Mouse (Mus musculus) right cerebral cortex, postnatal 4 days (tissue): ENCODE results near the gene Aqp7.
"Not testable (repeated sequence)": the region's sequence is repeated elsewhere in the genome, so short reads cannot be mapped to it uniquely, and the experiment has no call there.

Experiments
- DNase-seq: peaks from one replicate; pipeline ENCODE4 v3.0.0-alpha.2; 2022

Gene Aqp7

DNA sequence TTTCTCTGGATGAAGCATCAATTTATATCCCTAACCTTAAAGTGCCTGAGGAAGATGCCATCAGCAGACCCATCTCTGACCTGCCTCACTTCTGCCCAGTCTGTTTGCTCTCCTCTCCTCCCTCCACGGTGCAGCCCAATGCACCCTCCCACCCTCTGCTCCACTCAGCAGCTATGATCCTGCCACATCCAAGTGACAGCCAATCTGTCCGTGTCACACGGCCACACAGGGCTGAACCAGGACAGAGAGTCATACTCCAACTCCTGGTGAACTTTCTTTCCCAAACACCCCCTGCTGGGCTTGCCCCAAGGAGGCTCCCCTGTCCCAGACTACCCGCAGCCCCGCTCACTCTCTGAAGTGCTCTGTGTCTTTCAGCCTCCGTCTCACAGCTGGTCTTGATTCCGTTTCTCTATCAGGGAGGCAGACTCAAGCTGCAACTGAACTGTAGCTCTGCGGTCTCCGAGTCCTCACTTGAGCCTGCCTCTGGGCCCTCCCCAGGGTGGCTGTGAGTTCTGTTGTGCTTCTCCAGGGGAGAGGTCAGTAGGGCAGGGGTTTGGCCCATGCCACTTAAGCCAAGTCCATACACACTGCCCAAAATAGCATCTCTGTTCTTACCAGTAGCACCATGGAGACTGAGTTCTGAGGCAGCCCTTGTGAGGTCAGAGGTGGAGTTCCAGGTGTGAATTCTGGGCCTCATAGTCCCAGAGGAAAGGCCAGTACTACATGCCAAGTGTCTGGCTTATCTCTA is at the start of gene Aqp7:
TSS of gene Aqp7 (minus strand) at position 616 of the 748 bp plus-strand sequence.
- DNase-seq, result no peak

- DNase-seq, result no peak
These were observed 49.4 kb upstream of the Aqp7 start for GRCm38 (mm10) chr4:41097381-41097780.

DNA sequence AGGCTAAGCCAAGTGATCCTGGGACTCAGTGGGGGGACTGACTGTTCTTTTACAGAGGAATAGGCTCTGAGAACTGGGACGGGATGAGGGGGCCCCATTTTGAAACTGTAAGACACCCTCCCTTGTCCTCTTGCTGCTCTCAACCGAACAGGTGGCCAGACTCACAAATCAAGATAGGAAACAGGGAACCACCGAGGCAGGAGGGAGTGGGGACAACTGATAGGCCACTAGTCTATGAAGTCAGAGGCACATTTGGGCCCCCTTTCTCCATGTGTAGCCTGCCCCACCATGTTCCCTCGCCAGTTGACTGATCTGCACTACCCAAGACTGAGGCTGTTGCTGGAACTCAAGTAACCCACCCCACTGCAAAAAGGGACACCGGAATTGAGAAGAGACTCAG is 48.9 kb upstream of the Aqp7 start:
- DNase-seq, result no peak

GRCm38 (mm10) chr4:41096169-41096568 is 48.2 kb upstream of the Aqp7 start:
- no peak for DNase-seq

DNA sequence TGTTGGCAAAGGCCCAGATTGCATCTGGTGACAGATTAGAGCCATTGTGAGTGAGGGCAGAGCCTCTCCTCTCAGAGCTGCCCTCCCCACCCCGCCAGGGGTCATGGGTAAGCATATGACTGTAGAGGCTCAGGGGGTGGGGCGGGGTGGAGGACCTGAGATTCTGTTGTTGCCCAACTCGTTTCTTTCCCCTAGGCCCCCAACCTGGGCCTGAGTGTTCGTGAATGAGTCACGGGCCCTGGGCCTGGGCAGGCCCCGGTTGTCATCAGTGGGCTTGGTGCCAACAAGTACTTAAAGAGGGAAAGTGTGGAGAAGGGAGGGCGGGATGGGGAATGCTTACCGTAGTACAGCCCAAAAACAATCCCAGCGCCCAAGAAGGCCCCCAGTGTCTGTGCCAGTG is 46.4 kb upstream of the Aqp7 start:
- no peak for DNase-seq

DNA sequence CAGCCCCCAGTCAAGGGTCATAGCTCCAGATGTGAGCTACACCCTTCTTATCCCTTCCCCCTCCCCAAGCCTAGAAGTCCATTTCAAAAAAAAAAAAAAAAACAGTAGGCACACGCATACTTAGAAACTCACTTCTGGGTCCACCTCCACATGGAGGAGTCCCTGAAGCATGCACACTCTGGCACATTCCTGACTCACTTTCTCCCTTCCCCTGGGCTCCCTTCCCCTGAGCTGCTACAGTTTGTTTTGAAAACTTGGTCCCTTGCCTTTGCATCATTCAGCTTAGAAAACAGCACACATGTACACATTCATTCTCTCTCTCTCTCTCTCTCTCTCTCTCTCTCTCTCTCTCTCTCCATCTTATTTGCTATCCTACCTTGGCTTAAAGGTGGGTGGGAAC is 45.0 kb upstream of the Aqp7 start:
- DNase-seq, result no peak

DNA sequence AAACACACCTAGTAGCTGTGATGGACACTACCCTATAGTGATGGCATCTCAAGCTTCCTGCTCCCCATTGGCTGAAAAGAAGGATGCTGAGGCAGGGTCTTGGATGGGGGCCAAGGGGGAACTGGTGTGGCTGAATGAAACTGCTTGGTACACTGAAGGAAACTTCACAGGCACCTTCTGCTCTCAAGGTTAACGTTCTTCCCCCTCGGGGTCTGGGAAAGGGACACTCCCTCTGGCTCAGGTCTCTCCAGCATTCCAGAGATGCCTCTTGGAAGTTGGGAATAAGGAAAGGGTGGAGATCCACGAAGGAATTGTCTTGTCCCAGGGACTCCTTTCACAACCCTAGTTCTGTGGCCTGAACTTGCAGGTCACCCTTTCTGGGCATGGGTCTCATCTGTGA is 43.5 kb upstream of the Aqp7 start:
- no peak for DNase-seq

DNA sequence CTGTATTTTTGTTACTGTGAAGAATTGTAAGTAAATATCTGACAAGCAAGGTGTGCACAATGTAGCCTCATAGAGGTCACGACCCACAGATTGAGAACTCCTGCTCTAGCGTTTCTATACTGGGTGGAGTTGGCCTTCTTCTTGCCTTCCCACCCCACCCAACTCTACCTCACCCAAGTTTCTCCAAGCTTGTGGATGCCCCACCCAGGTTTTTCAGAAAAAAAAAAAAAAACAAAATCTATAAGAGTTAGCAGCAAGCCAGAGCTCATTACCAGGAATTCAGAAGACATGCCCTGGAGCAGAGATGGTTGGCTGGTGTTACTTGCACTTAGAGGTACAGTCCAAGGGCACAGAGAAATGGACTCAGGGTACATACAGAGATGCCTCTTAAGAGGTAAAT is 41.8 kb upstream of the Aqp7 start:
- DNase-seq, result no peak

GRCm38 (mm10) chr4:41089189-41089588 is 41.2 kb upstream of the Aqp7 start:
- DNase-seq, result no peak

DNA sequence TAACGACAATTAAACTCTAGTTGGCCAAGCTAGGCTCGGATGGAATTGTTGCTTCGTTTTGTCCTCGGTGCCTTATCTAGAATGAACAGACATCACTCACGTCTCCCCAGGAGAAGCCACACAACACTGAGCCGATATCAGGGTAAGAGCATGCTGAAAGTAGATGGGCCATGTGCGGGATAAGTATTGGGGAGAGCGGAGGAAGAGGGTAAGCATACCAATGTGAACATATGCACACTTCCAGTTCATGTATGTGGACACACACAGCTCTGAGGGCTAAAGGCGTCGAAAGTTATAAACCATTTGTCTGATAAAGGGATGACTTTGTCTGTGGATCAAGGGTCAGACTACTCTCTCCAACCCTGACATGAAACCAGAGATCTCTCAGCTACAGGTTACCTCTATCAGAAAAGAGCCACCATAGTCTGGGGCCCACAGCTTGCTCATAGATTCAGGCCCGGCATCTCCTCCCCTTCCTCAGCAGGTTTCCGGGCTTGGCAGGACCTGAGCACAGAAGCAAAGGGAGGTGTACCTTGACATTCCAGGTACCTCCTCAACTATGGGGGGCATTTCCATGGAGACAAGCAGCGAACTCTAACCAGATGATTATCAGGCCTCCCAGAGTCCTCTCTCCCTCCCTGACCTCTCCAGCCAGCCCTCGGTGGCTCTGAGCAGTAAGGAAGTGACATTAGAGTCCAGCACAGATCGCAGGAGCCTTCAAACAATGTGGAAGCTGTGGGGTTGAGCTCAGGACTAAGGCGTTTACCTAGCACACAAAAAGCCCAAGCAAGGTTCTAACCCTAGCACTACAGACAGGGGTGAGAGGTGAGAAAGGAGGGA is 39.7 kb upstream of the Aqp7 start:
- no peak for DNase-seq

GRCm38 (mm10) chr4:41086947-41087346 is 39.0 kb upstream of the Aqp7 start:
- DNase-seq, result no peak

- no peak for DNase-seq
These were observed 36.9 kb upstream of the Aqp7 start for GRCm38 (mm10) chr4:41084819-41085218.

DNA sequence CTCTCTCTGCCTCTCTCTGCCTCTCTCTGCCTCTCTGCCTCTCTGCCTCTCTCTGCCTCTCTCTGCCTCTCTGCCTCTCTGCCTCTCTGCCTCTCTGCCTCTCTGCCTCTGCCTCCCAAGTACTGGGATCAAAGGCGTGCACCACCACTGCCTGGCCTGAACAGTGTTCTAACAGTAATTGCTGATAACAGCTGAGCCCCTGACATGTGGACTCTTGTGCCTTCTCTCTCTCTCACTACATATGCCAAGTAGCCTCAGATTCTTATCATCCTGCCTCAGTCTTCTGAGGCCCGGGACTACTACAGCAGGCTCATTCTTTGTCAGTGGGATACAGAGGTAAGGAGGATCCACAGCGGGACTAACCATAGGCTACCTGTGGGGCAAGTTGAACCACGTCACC is 34.9 kb upstream of the Aqp7 start:
- not testable (repeated sequence) for DNase-seq

GRCm38 (mm10) chr4:41081733-41082132 is 33.8 kb upstream of the Aqp7 start:
- DNase-seq, result no peak

DNA sequence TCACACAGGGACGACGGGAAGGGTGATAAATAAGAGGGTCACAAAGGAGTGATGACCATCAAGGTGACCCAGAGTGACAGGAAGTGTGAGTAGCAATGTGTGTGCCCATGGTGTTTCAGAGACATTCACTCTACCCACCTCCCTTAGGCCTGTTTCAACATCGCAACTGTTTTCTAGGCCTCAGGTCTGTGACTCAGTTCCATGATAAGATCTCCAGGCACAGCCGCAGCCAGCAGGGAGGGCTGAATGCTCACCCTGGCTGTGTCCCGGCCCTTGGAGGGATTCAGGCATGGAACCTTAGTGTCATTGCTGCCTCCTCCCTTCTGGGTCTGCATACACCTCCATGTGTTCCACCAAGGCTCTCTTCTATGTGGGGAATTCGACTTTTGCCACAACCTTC is 30.8 kb upstream of the Aqp7 start:
- DNase-seq, result no peak

GRCm38 (mm10) chr4:41074461-41074860 is 26.5 kb upstream of the Aqp7 start:
- no peak for DNase-seq

GRCm38 (mm10) chr4:41073008-41073817 is 25.3 kb upstream of the Aqp7 start:
- no peak for DNase-seq

DNA sequence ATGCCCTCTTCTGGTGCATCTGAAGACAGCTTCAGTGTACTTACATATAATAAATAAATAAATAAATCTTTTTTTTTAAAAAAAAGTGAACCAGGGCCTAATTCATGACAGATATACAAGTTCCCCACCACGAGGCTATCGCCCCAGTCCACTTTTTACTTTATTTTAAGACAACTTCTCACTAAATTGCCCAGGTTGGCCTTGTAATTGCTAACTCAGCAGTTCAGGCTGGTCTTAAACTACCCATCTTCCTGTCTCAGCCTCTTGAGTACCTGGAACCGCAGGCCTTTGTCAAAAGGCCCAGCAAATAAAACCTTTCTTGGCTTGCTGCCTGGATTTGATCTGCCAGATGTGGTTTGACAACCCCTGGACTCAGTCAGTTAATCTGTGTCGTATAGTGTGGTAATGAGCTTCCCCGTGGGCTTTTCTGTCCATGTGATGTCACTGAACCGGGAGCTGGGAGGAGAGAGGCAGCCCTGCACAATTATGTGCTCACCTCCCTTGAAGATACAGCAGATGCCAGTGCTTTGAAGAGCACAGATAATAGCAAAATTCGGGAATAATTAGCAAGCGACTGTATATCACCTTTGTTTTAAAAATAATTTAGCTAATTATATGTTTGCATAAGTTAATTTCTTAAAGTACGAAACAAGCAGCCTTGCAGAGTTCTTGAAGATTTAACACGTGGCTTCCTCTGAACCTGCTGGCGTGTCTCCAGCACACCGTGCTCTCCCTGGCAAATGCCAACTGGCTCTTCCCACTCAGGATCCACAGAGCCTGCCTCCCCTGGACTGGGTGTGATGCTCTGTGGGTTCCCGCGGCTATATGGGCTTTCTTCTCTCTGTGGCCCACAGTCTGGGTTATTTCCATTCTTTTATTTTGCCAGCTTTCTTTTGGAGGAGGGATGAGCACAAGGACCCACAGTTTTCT is 23.8 kb upstream of the Aqp7 start:
- DNase-seq, result no peak

DNA sequence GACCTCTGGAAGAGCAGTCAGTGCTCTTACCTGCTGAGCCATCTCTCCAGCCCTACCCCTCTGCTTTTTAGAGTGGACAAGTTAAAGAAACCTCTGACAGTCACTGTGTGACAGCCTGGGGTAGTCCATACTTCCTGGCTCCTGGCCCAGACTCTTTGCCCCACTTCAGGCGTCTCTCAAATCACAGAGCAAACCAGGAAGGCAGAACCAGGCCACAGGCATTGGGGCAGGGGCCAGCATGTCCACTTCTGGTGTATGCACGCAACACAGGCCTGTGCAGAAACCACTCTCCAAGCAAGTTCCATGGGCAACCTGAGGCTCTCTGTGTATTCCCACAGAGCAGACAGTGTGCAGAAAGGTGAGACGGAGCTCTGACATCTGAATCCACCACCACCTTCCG is 17.3 kb upstream of the Aqp7 start:
- no peak for DNase-seq

DNA sequence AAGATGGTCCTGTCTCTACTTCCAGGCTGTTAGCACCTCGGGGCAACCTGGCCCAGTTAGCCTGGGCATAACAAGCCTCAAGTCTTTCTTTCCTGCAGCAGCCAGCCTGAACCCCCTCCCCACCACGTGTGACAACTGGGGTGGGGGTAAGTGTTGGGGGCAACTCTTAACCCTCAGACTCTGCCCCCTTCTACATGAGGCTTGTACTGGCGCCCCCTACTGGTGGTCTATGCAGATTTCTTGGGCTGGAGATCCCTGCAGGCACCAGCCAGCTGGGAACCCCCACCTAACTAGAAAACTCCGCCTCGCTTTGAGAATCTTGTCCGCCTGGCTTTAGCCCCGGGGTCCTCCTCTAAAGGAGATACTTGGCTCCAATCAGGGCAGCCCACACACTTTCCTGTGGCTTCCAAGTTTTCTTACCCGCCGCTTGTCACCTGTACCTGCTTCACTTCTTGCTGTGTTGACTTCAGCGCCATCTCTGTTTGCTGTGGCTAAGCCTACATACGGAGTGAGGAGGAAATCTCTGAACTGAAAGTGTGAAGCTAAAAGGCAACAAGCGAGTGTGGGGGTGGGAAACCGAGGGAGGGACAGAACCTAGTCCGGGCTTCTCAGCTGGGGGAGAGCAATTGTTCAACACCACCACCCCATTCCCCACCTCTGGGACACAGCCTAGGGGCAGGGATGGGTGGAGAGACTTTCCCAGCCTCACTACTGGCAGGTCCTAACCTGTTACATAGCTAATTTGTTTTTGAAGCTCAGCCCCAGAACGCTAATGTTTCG is 16.1 kb upstream of the Aqp7 start:
- DNase-seq, result no peak

DNA sequence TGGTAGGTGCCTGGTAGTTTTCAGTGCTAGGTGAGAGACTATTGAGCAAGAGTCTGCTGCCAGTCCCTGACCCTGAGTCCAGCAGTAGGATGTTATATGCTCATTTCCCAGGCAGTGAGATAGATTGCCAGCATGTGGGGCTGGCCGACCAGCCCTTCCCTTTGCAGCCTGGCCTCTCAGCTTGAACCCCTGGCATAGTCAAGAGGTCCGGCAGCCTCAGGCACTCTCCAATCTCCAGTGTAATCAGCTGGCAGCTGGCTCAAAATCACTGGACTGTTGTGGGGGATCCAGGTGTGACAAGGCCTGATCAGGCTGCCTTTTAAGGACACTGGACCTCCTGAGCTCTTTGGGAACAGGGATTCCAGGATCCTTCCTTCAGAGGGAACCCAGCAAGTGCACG is 15.4 kb upstream of the Aqp7 start:
- no peak for DNase-seq

DNA sequence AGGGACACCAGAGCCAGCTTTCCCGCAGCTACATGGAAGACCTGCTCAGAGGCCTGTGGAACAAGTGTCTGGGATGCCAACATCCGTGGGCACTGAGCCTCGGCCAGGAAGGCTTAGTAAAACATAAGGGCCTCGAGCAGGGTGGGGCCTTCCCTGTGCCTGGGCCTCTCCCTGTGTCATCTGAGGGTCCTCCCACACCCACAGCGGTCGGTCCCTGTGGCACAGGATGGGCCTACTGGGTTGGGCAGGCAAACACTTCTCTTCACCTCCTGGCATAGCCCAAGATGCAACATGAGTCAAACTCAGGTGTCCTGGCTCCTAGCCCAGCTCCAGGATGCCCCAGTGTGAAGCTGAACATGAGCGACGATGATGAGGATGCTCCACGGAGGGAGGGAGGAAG is 9.4 kb upstream of the Aqp7 start:
- DNase-seq, result no peak
